Mouse (Mus musculus) limb, embryonic 11.5 days (tissue): ENCODE results near the gene Rell1. TPM values are rescaled to one million over a fixed set of nuclear protein-coding genes. Genes with fewer than 3 reads are reported as not detected.

Source experiments
- ATAC-seq: fragments of 200-750 bp; cut with Nextera tagmentation; 2 replicates; pipeline ENCODE4 v1.8.0; 2017; ENCODE audit warnings: low read depth; ENCODE audit not compliant: insufficient number of reproducible peaks, low FRiP score, low TSS enrichment
- DNase-seq: peaks from one replicate; pipeline ENCODE4 v3.0.0-alpha.2; 2015; ENCODE audit warnings: low spot score
- H3K27ac ChIP-seq: fragments of 300-500 bp; sonication (generic); replicated peaks from 2 replicates; pipeline ENCODE4 v1.5.1; 2014; ENCODE audit warnings: low read depth, mild to moderate bottlenecking, low read length
- H3K27me3 ChIP-seq: fragments of 300-500 bp; sonication (generic); 2 replicates; pipeline ENCODE4 v1.6.1; 2014; ENCODE audit warnings: mild to moderate bottlenecking, low read length, mixed read lengths; ENCODE audit not compliant: control insufficient read depth, insufficient read depth
- H3K36me3 ChIP-seq: fragments of 300-500 bp; sonication (generic); 2 replicates; pipeline ENCODE4 v1.6.1; 2014; ENCODE audit warnings: mild to moderate bottlenecking, low read length, moderate library complexity, mixed read lengths; ENCODE audit not compliant: control insufficient read depth, insufficient read depth
- H3K4me1 ChIP-seq: fragments of 300-500 bp; sonication (generic); 2 replicates; pipeline ENCODE4 v1.6.1; 2014; ENCODE audit warnings: low read length, mixed read lengths; ENCODE audit not compliant: control insufficient read depth, insufficient read depth
- H3K4me2 ChIP-seq: fragments of 300-500 bp; sonication (generic); 2 replicates; pipeline ENCODE4 v1.6.1; 2014; ENCODE audit warnings: low read depth, mild to moderate bottlenecking, moderate library complexity; ENCODE audit not compliant: severe bottlenecking
- H3K4me3 ChIP-seq: fragments of 300-500 bp; sonication (generic); 2 replicates; pipeline ENCODE4 v1.5.1; 2014; ENCODE audit warnings: low read depth, low read length
- H3K9ac ChIP-seq: fragments of 300-500 bp; sonication (generic); 2 replicates; pipeline ENCODE4 v1.6.1; 2014; ENCODE audit warnings: mild to moderate bottlenecking, low read length
- H3K9me3 ChIP-seq: fragments of 300-500 bp; sonication (generic); 2 replicates; pipeline ENCODE4 v1.6.1; 2016; ENCODE audit warnings: low read length; ENCODE audit not compliant: control insufficient read depth
- WGBS: fragments of 180-500 bp; shearing (Covaris S2); extraction: QIAGEN DNeasy Blood & Tissue Kit; methylation state at CpG from one replicate; pipeline ENCODE4 v1.1.7; 2014; 5-methylcytosine and 5-hydroxymethylcytosine counted together
- polyA plus RNA-seq: library from polyadenylated mRNA; unstranded; fragments of >200 nt; fragmentation: Nextera tagmentation; extraction: Ambion mirVana; gene quantifications from 2 replicates; pipeline ENCODE4 v1.2.1, GENCODE M21; 2014

The Rell1 gene
- polyA plus RNA-seq, 1 experiment from 2014 or later = 12.2 TPM

- no peaks in the 10 kb centered on the region for H3K4me1 ChIP-seq
- WGBS = 83% methylated on average over 8 of the region's 8 CpGs
- no peaks in the 10 kb centered on the region for H3K27me3 ChIP-seq
- no peak overlapping the region for H3K27ac ChIP-seq
- no peaks in the 10 kb centered on the region for H3K36me3 ChIP-seq
- no peak for DNase-seq
- H3K9ac ChIP-seq = no peak overlapping the region
- ATAC-seq = no peak
- no peak overlapping the region for H3K4me3 ChIP-seq
- H3K9me3 ChIP-seq = no peaks in the 10 kb centered on the region
- no peak overlapping the region for H3K4me2 ChIP-seq
Measured at GRCm38 (mm10) chr5:63947526-63947925, 21.2 kb downstream of the Rell1 start.

- Histone ChIP-seq H3K9ac (no peak overlapping the region), H3K9me3 (no peaks in the 10 kb centered on the region), H3K27ac (no peak overlapping the region), H3K4me2 (no peak overlapping the region), H3K4me1 (no peaks in the 10 kb centered on the region), H3K36me3 (no peaks in the 10 kb centered on the region), H3K27me3 (no peaks in the 10 kb centered on the region), H3K4me3 (no peak overlapping the region)
- DNase-seq (no peak), ATAC-seq (no peak)
- WGBS = 95% methylated on average over 9 of the region's 9 CpGs
Measured at GRCm38 (mm10) chr5:63943291-63943690, 25.4 kb downstream of the Rell1 start.

DNA sequence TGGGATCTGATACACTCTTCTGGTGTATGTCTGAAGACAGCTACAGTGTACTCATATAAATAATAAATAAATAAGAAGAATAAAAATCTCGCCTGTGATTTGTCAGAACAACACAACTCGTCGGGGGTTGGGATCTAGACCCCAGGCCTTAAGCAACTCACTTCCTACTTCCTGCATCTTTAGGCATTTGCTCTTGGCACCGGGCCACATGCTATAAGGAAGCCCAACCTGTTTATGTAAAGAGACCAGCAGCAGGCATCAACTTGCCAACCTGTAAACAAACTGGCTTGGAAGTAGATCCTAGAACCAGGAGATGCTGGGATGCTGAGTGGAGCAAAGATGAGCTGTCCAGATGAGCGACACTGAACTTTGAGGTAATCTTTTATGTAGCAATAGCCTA, 26.8 kb downstream of the Rell1 start:
- Histone ChIP-seq H3K27me3 (no peaks in the 10 kb centered on the region), H3K9ac (no peak overlapping the region), H3K36me3 (no peaks in the 10 kb centered on the region), H3K4me2 (no peak overlapping the region), H3K4me1 (no peaks in the 10 kb centered on the region), H3K4me3 (no peak overlapping the region), H3K27ac (no peak overlapping the region), H3K9me3 (no peaks in the 10 kb centered on the region)
- 74% methylated on average over 5 of the region's 5 CpGs for WGBS
- ATAC-seq (no peak), DNase-seq (no peak)

- Histone ChIP-seq H3K4me2 (no peak overlapping the region), H3K4me3 (no peak overlapping the region), H3K9ac (no peak overlapping the region), H3K9me3 (no peaks in the 10 kb centered on the region), H3K4me1 (no peaks in the 10 kb centered on the region), H3K36me3 (no peaks in the 10 kb centered on the region), H3K27me3 (no peaks in the 10 kb centered on the region), H3K27ac (no peak overlapping the region)
- WGBS = 82% methylated on average over 4 of the region's 4 CpGs
- DNase-seq = no peak
- no peak for ATAC-seq
Measured at GRCm38 (mm10) chr5:63938575-63938974, 30.1 kb downstream of the Rell1 start.

- H3K27me3 ChIP-seq = no peaks in the 10 kb centered on the region
- no peaks in the 10 kb centered on the region for H3K36me3 ChIP-seq
- ATAC-seq (no peak), DNase-seq (no peak)
- H3K4me3 ChIP-seq = no peak overlapping the region
- no peaks in the 10 kb centered on the region for H3K9me3 ChIP-seq
- H3K4me1 ChIP-seq = no peaks in the 10 kb centered on the region
- 87% methylated on average over 6 of the region's 6 CpGs for WGBS
- H3K9ac ChIP-seq = no peak overlapping the region
- no peak overlapping the region for H3K4me2 ChIP-seq
- H3K27ac ChIP-seq = no peak overlapping the region
Measured at GRCm38 (mm10) chr5:63936740-63937139, 32.0 kb downstream of the Rell1 start.

GRCm38 (mm10) chr5:63935581-63935980, 33.1 kb downstream of the Rell1 start:
- Histone ChIP-seq H3K4me1 (no peaks in the 10 kb centered on the region), H3K36me3 (no peaks in the 10 kb centered on the region), H3K4me2 (no peak overlapping the region), H3K27me3 (no peaks in the 10 kb centered on the region), H3K4me3 (no peak overlapping the region), H3K9me3 (no peaks in the 10 kb centered on the region), H3K9ac (no peak overlapping the region), H3K27ac (no peak overlapping the region)
- no peak for ATAC-seq
- DNase-seq = no peak
- 90% methylated on average over 6 of the region's 6 CpGs for WGBS

GRCm38 (mm10) chr5:63932829-63933228, 35.9 kb downstream of the Rell1 start:
- no peaks in the 10 kb centered on the region for H3K4me1 ChIP-seq
- no peak overlapping the region for H3K9ac ChIP-seq
- H3K36me3 ChIP-seq = peaks cover 5% of the 10 kb centered on the region
- H3K4me2 ChIP-seq = no peak overlapping the region
- no peak overlapping the region for H3K27ac ChIP-seq
- WGBS = 58% methylated on average over 10 of the region's 10 CpGs
- H3K27me3 ChIP-seq = no peaks in the 10 kb centered on the region
- no peak overlapping the region for H3K4me3 ChIP-seq
- no peak for DNase-seq
- ATAC-seq = no peak
- H3K9me3 ChIP-seq = no peaks in the 10 kb centered on the region

- Histone ChIP-seq H3K27me3 (no peaks in the 10 kb centered on the region), H3K27ac (no peak overlapping the region), H3K4me1 (no peaks in the 10 kb centered on the region), H3K4me2 (no peak overlapping the region), H3K9me3 (no peaks in the 10 kb centered on the region), H3K9ac (no peak overlapping the region), H3K4me3 (no peak overlapping the region), H3K36me3 (peaks cover 5% of the 10 kb centered on the region)
- no peak for ATAC-seq
- WGBS = 83% methylated on average over 4 of the region's 4 CpGs
- DNase-seq = no peak
Measured at GRCm38 (mm10) chr5:63930824-63931358, 37.8 kb downstream of the Rell1 start.

- H3K9me3 ChIP-seq = no peaks in the 10 kb centered on the region
- no peak for ATAC-seq
- H3K4me2 ChIP-seq = no peak overlapping the region
- no peaks in the 10 kb centered on the region for H3K27me3 ChIP-seq
- no peak overlapping the region for H3K27ac ChIP-seq
- H3K9ac ChIP-seq = no peak overlapping the region
- DNase-seq = no peak
- no peak overlapping the region for H3K4me3 ChIP-seq
- peaks cover 8% of the 10 kb centered on the region for H3K36me3 ChIP-seq
- WGBS = 93% methylated on average over 14 of the region's 14 CpGs
- H3K4me1 ChIP-seq = no peaks in the 10 kb centered on the region
Measured at GRCm38 (mm10) chr5:63925035-63925628, 43.6 kb downstream of the Rell1 start.
